Mouse (Mus musculus) kidney, adult 2 months (tissue): ENCODE results near the gene Pth2. TPM values are rescaled to one million over a fixed set of nuclear protein-coding genes. Genes with fewer than 3 reads are reported as not detected.

Experiments
- DNase-seq: peaks from one replicate; pipeline ENCODE4 v3.0.0; 2021
- H3K27ac ChIP-seq: fragments of 200-500 bp; 2 replicates; pipeline ENCODE4 v1.5.1; 2012; ENCODE audit warnings: low read depth, low read length, control low read depth, inconsistent platforms; ENCODE audit not compliant: insufficient read depth
- H3K27me3 ChIP-seq: fragments of 200-500 bp; replicated peaks from 2 replicates; pipeline ENCODE4 v1.6.1; 2012; ENCODE audit warnings: mild to moderate bottlenecking, moderate library complexity, low read length, inconsistent platforms; ENCODE audit not compliant: control insufficient read depth, insufficient read depth
- H3K36me3 ChIP-seq: fragments of 200-500 bp; 2 replicates; pipeline ENCODE4 v1.6.1; 2012; ENCODE audit warnings: mild to moderate bottlenecking, moderate library complexity, low read length, inconsistent platforms; ENCODE audit not compliant: control insufficient read depth, insufficient read depth
- H3K4me1 ChIP-seq: fragments of 200-500 bp; 2 replicates; pipeline ENCODE4 v1.6.1; 2011; ENCODE audit warnings: low read length; ENCODE audit not compliant: control insufficient read depth, insufficient read depth
- H3K4me3 ChIP-seq: fragments of 200-500 bp; 2 replicates; pipeline ENCODE4 v1.5.1; 2011; ENCODE audit warnings: mild to moderate bottlenecking, low read depth, low read length, control low read depth; ENCODE audit not compliant: insufficient read depth
- CTCF ChIP-seq: fragments of 200-500 bp; conservative IDR thresholded peaks from 2 replicates; pipeline ENCODE4 v1.5.1; 2011; ENCODE audit warnings: low read depth, mild to moderate bottlenecking, control low read depth, low read length, moderate library complexity, mixed read lengths; ENCODE audit not compliant: insufficient read depth, insufficient read length
- POLR2A ChIP-seq: fragments of 200-500 bp; IDR thresholded peaks from one replicate; pipeline ENCODE4 v1.6.1; 2011; ENCODE audit warnings: low read depth, low read length, control low read depth
- WGBS: fragments of 180-500 bp; shearing (Covaris S2); methylation state at CpG from one replicate; pipeline ENCODE4 v1.1.7; 2018; 5-methylcytosine and 5-hydroxymethylcytosine counted together
- polyA plus RNA-seq: library from polyadenylated mRNA; depleted of rRNA; stranded (reverse); fragments of >200 nt; gene quantifications from 2 replicates; pipeline ENCODE4 v1.2.3, GENCODE M21; 2012

The Pth2 gene
- polyA plus RNA-seq, 1 experiment: not detected

DNA sequence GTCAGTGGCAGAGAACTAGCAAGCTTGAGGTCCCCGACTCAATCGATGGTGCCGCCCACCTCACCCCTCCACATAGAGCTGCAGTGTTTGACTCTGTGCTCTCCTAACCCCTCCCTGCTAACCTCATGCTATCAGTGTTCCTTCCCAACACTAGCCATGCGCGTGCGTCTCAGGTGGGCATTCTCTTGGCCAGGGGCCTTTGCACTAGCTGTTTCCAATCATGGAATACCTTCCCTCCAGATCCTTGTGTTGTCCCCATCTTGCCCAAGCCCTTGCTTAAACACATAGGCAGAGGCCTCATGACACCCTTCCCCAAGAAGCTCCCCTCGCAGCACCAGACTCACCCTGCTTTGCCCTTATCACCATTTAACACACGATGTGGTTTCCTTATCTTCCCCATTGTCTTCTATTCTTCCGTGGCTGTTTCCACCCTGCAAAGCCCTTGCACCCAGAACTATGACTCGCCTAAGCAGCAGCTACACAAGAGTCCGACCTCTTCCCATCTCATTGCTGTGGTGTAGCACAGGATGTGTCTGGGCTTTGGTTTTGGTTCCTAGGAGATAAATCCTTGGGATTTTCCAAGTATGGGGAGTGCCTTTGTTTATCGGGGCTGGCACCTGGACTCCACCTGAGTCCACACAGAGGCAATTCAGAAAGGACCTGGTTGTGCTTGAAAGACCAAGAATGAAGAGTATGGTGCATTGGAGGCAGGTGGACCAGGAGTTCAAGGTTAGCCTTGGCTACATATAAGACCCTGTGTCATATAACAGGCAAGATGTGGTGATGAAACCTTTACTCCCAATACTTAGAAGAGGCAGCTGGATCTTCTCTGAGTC is 43.4 kb upstream of the Pth2 start:
- Histone ChIP-seq H3K4me3 (no peak overlapping the region), H3K36me3 (no peaks in the 10 kb centered on the region), H3K27me3 (no peaks in the 10 kb centered on the region), H3K4me1 (no peaks in the 10 kb centered on the region), H3K27ac (no peak overlapping the region)
- no peak for DNase-seq
- WGBS: 79% methylated on average over 12 of the region's 12 CpGs
- TF ChIP-seq CTCF: no peak
- TF ChIP-seq POLR2A: no peak

DNA sequence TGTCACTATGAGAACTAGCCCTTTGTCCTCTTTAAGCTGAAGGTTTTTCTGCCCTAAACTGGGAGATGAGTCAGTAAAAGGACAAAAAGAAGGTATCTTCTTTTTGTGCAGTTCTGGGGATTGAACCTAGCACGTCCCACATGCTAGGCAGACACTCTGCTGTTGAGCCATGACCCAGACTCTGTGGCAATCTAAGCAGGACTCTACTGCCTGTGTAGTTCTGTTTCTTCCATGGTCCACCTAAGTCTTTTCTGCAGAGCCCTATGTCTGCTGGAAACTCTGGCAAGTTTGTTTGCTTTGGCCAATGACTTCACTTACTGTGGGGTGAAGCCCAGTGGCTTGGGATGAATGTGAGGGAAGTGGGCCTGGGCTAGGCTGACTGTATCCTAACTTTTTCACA is 42.4 kb upstream of the Pth2 start:
- Histone ChIP-seq H3K27ac (no peak overlapping the region), H3K4me1 (no peaks in the 10 kb centered on the region), H3K4me3 (no peak overlapping the region), H3K27me3 (no peaks in the 10 kb centered on the region), H3K36me3 (no peaks in the 10 kb centered on the region)
- no peak for DNase-seq
- TF ChIP-seq POLR2A (no peak), CTCF (no peak)
- WGBS: 87% methylated on average over 1 of the region's 1 CpGs

- WGBS: 72% methylated on average over 8 of the region's 8 CpGs
- Histone ChIP-seq H3K27ac (no peak overlapping the region), H3K36me3 (peaks cover 2% of the 10 kb centered on the region), H3K4me3 (no peak overlapping the region), H3K4me1 (no peaks in the 10 kb centered on the region), H3K27me3 (no peaks in the 10 kb centered on the region)
- TF ChIP-seq POLR2A (no peak), CTCF (no peak)
- no peak for DNase-seq
Measured at GRCm38 (mm10) chr7:45139904-45140723, 40.7 kb upstream of the Pth2 start.

DNA sequence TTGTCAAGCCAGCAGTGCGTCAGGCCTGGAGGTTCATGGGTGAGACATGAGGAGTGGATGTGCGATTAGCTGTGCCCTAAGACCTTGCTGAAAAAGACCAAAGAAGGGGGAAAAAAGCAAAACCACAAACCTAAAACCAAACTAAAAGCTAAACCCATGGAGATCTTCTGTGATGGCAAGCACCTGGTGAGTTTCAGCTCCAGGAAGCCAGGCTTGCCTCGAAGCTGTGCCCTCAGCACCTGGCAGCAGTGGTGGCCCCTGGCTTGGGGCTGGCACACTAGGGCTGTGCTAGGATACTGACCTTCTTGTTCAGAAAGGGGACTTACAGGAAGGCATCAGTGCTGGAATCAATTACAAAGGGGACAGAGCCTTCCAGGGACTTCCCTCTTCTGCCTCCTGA is 39.5 kb upstream of the Pth2 start:
- Histone ChIP-seq H3K27me3 (no peaks in the 10 kb centered on the region), H3K27ac (no peak overlapping the region), H3K4me3 (no peak overlapping the region), H3K4me1 (no peaks in the 10 kb centered on the region), H3K36me3 (peaks cover 2% of the 10 kb centered on the region)
- DNase-seq: no peak
- WGBS: 94% methylated on average over 3 of the region's 3 CpGs
- TF ChIP-seq CTCF: no peak
- no peak for TF ChIP-seq POLR2A

- WGBS: 82% methylated on average over 5 of the region's 5 CpGs
- H3K27me3 ChIP-seq: no peaks in the 10 kb centered on the region
- H3K4me3 ChIP-seq: no peak overlapping the region
- TF ChIP-seq CTCF: no peak
- TF ChIP-seq POLR2A: no peak
- H3K27ac ChIP-seq: no peak overlapping the region
- H3K36me3 ChIP-seq: peaks cover 2% of the 10 kb centered on the region
- no peaks in the 10 kb centered on the region for H3K4me1 ChIP-seq
- DNase-seq: no peak
Measured at GRCm38 (mm10) chr7:45141914-45142313, 38.9 kb upstream of the Pth2 start.

DNA sequence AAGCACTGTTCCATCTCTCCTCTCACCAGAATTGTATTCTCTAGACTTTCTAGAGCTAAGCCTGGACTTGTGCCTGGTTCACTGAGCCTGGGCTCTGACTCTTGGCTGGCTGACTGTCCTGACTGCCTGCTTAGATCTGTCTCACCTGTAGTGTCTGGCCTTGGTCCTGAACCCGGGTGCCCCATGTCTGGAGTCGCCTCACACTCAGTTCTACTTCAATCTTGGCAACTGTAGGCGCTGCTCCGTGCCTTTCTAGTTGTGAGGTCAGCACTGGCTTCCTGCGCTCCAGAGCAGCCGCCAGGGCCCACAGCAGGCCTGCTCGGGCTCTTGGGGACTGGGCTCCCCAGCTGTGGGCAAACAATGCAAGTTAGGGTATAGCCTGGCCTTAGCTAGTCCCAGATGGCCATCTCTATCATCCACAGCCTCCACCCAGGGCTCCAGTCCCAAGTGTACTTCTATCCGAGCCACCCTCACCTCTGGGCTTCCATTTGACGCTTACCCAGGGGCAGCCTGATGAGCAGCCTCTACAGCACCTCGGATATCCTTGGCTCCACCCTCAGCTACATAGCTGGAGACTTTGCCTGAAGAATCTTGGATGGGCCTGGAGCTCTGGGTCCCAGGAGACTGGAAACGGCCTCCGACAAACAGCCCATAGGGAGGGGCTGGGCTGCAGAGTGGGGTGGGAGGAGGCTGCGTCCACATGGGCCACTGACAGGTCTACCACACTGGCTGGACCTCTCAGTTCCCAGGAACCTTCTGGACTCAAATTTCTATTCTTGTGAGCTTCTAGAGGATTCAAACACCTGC is 36.2 kb upstream of the Pth2 start:
- no peak for TF ChIP-seq CTCF
- no peak for TF ChIP-seq POLR2A
- 75% methylated on average over 13 of the region's 13 CpGs for WGBS
- H3K4me3 ChIP-seq: no peak overlapping the region
- H3K36me3 ChIP-seq: peaks cover 2% of the 10 kb centered on the region
- 0 out of 2 replicates have a peak overlapping the region, but pooled peaks have one; percentile 25 for H3K27ac ChIP-seq
- H3K27me3 ChIP-seq: no peaks in the 10 kb centered on the region
- peaks cover 15% of the 10 kb centered on the region; the same call in 1 of the 2 replicates for H3K4me1 ChIP-seq
- DNase-seq: no peak
